Mouse (Mus musculus) liver, adult 2 months (tissue): Measurements from ENCODE around the gene 1500009C09Rik.

ENCODE experiments used
- CTCF ChIP-seq: fragments of 200-500 bp; IDR thresholded peaks from 2 replicates; pipeline ENCODE4 v1.5.1; 2011; ENCODE audit warnings: low read depth, low read length, control low read depth
- POLR2A ChIP-seq: fragments of 200-500 bp; IDR thresholded peaks from 2 replicates; pipeline ENCODE4 v1.6.1; 2011; ENCODE audit warnings: low read length, control low read depth; ENCODE audit not compliant: insufficient read depth; ENCODE audit errors: extremely low read depth

DNA sequence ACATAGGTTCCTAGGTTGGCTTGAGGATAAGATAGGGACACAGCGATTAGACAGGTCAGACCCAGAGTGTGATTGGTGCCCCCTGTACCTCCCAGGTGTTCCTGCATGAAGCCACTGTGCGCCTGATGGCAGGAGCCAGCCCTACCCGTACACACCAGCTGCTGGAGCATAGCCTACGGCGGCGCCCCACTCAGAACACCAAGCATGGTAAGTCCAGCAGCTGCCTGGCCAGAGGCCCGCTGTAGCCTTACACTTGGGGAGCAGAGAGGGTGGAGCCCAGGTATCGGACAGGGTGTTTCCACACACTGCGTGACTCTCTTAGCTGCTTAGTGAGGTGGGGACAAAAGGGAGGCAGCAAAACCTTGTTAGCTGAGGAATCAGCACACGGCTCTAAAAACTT, 49.1 kb upstream of the 1500009C09Rik start:
- no peak for TF ChIP-seq CTCF
- no peak for TF ChIP-seq POLR2A
